ENCODE assay signal across 35 mouse cellular contexts in genomic region chr5:149362626-149363025, GRCm38 (mm10). TPM values are rescaled to one million over a fixed set of nuclear protein-coding genes. Genes with fewer than 3 reads are reported as not detected.
"Had no signal": no experiment of that assay in that cellular context is flagged by ENCODE, and none has a peak within 500 bp of the region (broad histone marks: within the 10 kb centered on the region; RNA-seq: fewer than 3 reads in every experiment).

No protein-coding gene starts in this region.

- DNase-seq: left cerebral cortex, postnatal 4 days; liver; liver, embryonic 13.5 days; liver, postnatal 0 days; lung, adult 18-20 months; lung, adult 2 months; lung, embryonic 14.5 days; lung, postnatal 10 days; lung, postnatal 14 days; lung, postnatal 36 days; lung, postnatal 4 days; midbrain, embryonic 14.5 days had no signal

- H3K27ac ChIP-seq: limb, embryonic 12.5 days; limb, embryonic 13.5 days; limb, embryonic 15.5 days; liver, embryonic 12.5 days; liver, embryonic 13.5 days; liver, embryonic 14.5 days; liver, embryonic 15.5 days; lung, embryonic 15.5 days; macrophage; midbrain, embryonic 10.5 days; midbrain, embryonic 12.5 days; midbrain, embryonic 15.5 days; neural tube, embryonic 12.5 days; neural tube, embryonic 13.5 days had no signal

- ATAC-seq: liver, embryonic 12.5 days; liver, postnatal 0 days; lung, postnatal 0 days; midbrain, embryonic 15.5 days; midbrain, embryonic 16.5 days had no signal

- H3K4me3 ChIP-seq: limb, embryonic 10.5 days; limb, embryonic 12.5 days; limb, embryonic 13.5 days; limb, embryonic 15.5 days; liver, embryonic 12.5 days; liver, embryonic 13.5 days; liver, embryonic 15.5 days; lung, embryonic 15.5 days; megakaryocyte, embryonic 14.5 days; midbrain, embryonic 10.5 days; midbrain, embryonic 12.5 days; midbrain, embryonic 15.5 days; myocyte; neural tube, embryonic 12.5 days; neural tube, embryonic 13.5 days had no signal

- H3K4me1 ChIP-seq: liver, embryonic 13.5 days; liver, embryonic 15.5 days; midbrain, embryonic 12.5 days; midbrain, embryonic 15.5 days; neural tube, embryonic 12.5 days; neural tube, embryonic 13.5 days had no signal

- H3K4me2 ChIP-seq: limb, embryonic 12.5 days; limb, embryonic 13.5 days; limb, embryonic 15.5 days; liver, embryonic 11.5 days; liver, embryonic 12.5 days; liver, embryonic 13.5 days; liver, embryonic 15.5 days; lung, embryonic 14.5 days; lung, embryonic 15.5 days; midbrain, embryonic 11.5 days; midbrain, embryonic 12.5 days; midbrain, embryonic 15.5 days; neural tube, embryonic 12.5 days; neural tube, embryonic 13.5 days had no signal

- H3K27me3 ChIP-seq: limb, embryonic 12.5 days; limb, embryonic 13.5 days; limb, embryonic 15.5 days; liver, embryonic 12.5 days; liver, embryonic 13.5 days; liver, embryonic 15.5 days; lung, embryonic 15.5 days; midbrain, embryonic 12.5 days; midbrain, embryonic 15.5 days; neural tube, embryonic 12.5 days; neural tube, embryonic 13.5 days had no signal

- H3K9ac ChIP-seq: limb, embryonic 12.5 days; limb, embryonic 13.5 days; limb, embryonic 15.5 days; liver, embryonic 12.5 days; liver, embryonic 13.5 days; liver, embryonic 14.5 days; liver, embryonic 15.5 days; liver, postnatal 0 days; lung, embryonic 14.5 days; lung, embryonic 15.5 days; midbrain, embryonic 12.5 days; midbrain, embryonic 15.5 days; neural tube, embryonic 12.5 days; neural tube, embryonic 13.5 days had no signal

- H3K36me3 ChIP-seq: limb, embryonic 10.5 days; limb, embryonic 12.5 days; limb, embryonic 13.5 days; limb, embryonic 15.5 days; liver, embryonic 12.5 days; liver, embryonic 13.5 days; liver, embryonic 15.5 days; lung, embryonic 15.5 days; midbrain, embryonic 10.5 days; midbrain, embryonic 12.5 days; midbrain, embryonic 15.5 days; neural tube, embryonic 12.5 days; neural tube, embryonic 13.5 days had no signal

- H3K9me3 ChIP-seq: limb, embryonic 15.5 days; liver, embryonic 15.5 days; midbrain, embryonic 15.5 days had no signal

RNA-seq across cellular contexts. Expression of gene Medag, which starts 48.9 kb away (rescaled TPM):
- total RNA-seq: megakaryocyte, adult 5-6 weeks; megakaryocyte-erythroid progenitor cell, adult 5-6 weeks; monocyte, adult 5-6 weeks had no signal
- polyA plus RNA-seq: macrophage had no signal
